Mouse (Mus musculus): Measurements from ENCODE around the gene Irgm1. TPM values are rescaled to one million over a fixed set of nuclear protein-coding genes. Genes with fewer than 3 reads are reported as not detected.
A peak's percentile ranks its signal among the peaks of the same experiment; 100 is the strongest.
"Not testable (repeated sequence)": the region's sequence is repeated elsewhere in the genome, so short reads cannot be mapped to it uniquely, and the experiment has no call there.

Gene Irgm1
- 10 to 100 TPM in 1 of 2 experiments, 1 to 10 TPM in 1; 8.7 to 11.3 TPM for total RNA-seq (2021)
- long read RNA-seq, experiment 1, partial matches to known transcripts = 0 of 14 reads
- long read RNA-seq, experiment 1, other reads (novel, unspliced or antisense) = 6 of 14 reads
- long read RNA-seq, experiment 2, transcript Irgm1-202 (2 exons, 2,082 nt) = major isoform, 7 of 14 reads
- long read RNA-seq, experiment 2, transcript Irgm1-201 (3 exons, 2,259 nt) = minor isoform, 5 of 14 reads
- long read RNA-seq, experiment 2, partial matches to known transcripts = 0 of 14 reads
- long read RNA-seq, experiment 2, other reads (novel, unspliced or antisense) = 2 of 14 reads

DNA sequence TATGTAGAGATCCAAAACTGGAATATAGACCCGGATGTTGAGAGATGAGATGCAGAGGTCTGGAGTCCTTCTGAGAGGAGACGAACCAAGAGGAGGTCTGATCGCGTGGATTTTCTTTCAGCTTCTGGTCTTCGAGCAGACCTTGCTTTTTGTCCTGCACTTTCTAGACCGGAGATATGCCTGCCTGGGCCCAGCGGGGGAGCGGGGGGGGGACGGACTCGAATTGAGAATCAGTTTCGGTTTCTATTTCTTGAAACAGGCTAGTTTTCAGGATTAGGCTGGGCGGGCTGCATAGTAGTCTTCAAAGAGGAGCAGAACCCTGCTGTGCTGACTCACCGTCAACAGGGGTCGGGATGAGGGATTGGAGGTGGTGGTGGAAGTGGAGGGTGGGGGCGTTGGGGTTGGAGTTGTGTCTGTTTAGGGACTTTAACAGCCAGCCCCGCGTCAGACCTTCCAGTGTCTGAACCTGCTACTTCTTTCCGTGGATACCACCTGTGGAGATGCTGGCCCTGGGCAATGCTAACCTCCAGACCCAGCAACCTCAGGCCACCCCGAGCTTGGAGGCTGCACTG lies at the start of gene Irgm1:
Irgm1 (minus strand) TSS at position 483 of the 572 bp plus-strand sequence.
- intact Hi-C loops (cut with DNase I) = loop anchor here (10.0 kb wide), 2 partner anchors 334 to 384 kb away; partner anchors contain the start of gene Zfp62
- peak; percentile 49 to 65 for DNase-seq

DNA sequence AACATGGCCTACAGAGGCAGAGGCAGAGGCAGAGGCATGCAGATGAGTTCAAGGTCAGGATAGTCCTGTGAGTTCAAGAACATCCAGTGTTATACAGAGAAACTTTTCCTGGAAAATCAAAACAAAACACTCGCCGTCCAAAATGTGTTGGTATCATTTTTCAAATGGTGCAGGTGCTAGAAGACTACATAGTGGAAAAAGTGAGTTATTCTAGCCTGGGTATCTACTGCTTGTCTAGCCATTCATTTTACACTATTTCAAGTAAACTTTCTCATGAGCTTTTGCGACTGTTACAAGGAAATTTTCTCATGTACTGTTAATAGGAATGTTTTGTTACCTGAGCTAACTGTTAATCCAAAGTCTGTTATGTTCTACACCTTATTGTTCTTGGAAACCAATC lies 46.9 kb upstream of the Irgm1 start:
- DNase-seq = no peak
- intact Hi-C loops (cut with DNase I) = no loop called here

DNA sequence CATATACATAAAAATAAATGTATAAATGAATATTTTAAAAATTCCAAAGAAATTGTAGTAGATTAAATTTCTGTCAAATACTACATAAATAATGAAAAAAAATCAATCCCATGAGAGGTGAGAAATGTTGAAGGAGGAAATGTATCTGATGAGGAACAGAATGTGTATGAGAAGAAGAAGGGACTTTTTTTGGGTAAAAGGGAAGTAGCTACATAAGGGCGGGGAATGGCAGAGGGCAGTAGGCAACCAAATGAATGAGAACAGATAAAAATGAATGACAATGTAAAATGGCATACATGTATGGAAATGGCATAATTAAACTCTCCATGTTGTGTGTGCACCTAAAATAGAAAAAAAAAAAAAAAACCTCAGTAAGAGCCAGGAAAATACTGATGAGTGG lies 42.1 kb upstream of the Irgm1 start:
- DNase-seq = no peak
- intact Hi-C loops (cut with DNase I) = no loop called here

DNA sequence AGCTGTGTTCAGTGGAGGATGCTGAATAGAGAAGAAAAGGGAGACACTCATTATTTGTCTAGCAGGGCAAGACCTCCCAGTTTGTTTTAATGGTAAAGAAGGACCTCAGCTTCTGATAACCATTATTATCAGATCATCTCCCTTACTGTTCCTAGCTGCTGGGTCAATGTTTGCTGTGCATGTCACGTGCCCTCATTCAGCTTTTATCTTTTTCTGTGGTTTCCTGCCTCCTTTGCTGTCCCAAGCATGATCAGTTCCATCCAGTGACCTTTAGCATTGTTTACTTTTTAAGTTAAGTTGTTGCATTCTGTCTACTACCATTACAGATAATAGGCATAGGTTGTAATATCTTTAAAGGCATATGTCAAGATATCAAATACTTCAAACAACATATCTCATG lies 37.0 kb upstream of the Irgm1 start:
- intact Hi-C loops (cut with DNase I) = no loop called here
- no peak for DNase-seq

DNA sequence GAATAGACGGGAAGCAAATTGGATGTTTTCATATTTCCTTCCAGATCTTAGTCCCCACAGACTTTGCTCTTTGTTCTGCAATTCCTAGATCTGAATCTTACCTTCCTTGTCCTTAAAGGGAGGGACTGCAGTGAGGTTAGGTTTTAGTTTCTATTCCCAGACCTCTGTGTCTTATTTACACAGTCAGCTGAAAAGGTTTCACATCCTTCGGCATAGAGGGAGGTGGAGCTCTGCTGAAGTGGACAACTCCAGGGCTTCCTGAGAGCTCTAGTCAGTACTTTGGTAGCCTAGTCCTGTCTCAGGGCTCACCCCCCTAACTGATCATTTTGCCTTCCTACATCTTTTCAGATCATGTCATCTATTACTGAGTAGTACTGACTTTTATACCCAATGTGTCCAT lies 30.5 kb upstream of the Irgm1 start, which contains the start of gene Gm5431:
Gm5431 (minus strand) TSS at position 194 of the 400 bp plus-strand sequence.
- no peak for DNase-seq
- intact Hi-C loops (cut with DNase I) = no loop called here

DNA sequence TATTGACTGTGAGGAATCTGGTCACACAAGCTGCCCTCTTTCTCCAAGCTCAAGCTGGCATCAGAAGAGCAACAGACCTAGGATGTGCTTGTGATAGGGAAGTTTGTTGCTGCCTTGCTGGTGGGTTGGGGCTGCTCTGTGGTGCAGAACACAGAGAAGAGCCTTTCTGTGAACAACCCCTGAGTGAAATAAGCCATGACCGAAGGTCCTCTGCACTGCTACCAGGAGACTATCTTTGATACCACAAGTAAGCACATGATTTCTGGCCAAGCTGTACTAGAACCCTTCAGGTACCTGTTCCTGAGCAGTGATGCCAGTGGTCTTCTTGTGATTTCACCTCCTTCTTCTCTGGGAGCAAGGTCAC lies 30.1 kb upstream of the Irgm1 start:
- DNase-seq; intact Hi-C loops (cut with DNase I): not testable (repeated sequence)

DNA sequence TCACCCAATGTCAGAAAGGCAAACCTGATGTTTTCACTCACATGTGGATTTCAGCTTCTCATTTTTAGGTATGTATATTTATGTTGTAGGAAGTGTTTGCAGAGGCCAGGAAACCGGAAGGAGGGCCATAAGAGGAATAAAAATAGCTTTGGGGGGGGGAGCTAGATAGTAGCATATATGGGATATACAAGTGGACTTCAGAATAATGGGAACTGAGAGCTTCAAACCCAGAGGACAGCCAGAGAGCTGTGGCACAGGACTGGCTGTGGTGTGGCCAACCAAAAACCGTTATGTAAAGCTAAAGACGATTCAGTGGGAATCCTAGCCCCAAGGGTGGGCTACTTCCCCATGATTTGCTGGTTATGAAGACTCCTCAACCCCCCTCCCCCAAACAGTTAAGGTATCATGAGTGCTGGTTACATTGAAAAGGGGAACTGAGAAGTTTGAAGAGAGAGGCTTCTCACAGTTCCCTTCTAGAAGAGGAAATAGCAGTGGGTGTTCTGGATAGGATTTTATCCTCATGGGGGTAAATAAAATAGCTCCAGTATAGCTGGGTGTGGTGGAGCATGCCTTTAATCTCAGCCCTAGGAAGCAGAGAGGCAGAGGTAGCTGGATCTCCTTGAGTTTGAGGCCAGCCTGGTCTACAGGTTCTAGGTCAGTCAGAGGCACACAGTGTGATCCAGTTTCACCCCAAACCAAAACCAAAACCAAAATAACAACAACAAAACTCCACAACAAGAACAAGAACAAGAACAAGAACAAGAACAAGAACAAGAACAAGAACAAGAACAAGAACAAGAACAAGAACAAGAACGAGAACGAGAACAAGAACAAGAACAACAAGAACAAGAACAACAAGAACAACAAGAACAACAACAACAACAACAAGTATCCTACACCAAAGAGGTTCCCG lies 29.4 kb upstream of the Irgm1 start:
- not testable (repeated sequence) for DNase-seq

DNA sequence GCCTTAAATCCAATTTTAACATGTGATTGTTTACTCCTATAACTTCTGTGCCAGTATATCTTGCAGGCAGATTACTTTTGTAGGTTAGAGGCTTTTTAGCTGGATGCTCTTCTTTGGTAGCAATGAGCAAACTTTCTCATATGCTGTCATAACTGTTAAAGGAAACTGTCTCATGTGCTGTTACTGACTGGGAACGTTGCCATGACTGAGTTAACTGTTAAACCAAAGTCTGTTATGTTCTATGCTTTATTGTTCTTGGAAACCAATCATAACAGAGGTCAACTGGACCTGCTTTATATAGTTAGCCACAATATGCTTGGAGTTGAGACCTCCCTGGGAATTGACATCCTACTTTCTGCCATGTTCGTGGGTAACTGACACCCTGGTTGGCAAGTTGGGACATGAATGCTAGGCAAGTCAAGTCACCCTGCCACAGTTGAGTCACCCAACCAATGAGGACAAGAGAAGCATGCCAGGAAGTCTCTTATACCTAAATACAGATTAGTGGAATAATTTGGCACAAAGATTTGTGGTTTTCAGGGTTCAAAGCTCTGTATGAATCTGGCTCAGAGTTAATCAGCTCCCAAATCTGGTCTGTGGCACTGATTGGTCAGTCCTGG lies 27.4 kb upstream of the Irgm1 start:
- DNase-seq = no peak
- intact Hi-C loops (cut with DNase I) = no loop called here

More for the DNA sequence above, 29.4 kb upstream of the Irgm1 start:
- intact Hi-C loops (cut with DNase I) = not testable (repeated sequence)

DNA sequence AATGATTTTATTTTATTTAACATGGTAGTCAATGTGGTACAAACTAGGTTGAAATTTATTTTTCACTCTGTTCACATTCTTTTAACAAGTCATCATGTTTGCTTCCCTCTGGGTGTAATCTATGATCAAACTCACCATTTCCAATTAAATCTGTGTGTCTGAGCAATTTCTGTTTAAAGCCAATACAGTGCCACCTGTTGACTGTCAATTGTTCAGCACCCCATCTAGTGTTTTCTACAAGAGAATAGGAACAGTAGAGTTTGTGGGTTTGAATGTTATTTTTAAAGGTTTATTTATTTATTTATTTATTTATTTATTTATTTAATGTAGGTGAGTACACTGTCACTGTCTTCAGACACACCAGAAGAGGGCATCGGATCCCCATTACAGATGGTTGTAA lies 5.2 kb upstream of the Irgm1 start:
- intact Hi-C loops (cut with DNase I) = loop anchor here (10.0 kb wide), 2 partner anchors 328 to 378 kb away; partner anchors contain the start of gene Zfp62
- no peak for DNase-seq

DNA sequence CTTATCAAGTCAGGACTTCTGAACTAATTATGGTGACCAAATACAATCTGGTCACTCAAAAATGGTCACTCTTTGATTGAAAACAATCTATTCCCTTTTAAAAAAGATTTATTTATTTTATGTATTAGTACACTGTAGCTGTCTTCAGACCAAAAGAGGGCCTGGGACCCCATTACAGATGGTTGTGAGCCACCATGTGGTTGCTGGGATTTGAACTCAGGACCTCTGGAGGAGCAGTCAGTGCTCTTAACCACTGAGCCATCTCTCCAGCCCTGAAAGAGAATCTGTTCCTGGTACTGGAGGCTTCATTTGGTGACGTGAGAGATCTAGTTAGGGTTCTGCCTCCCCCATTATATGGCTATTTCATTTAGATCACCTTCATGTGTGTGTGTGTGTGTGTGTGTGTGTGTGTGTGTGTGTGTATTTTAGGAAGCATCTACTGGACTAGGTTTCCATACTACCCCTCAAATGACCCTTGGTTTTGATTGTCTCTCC lies 3.9 kb upstream of the Irgm1 start:
- intact Hi-C loops (cut with DNase I) = loop anchor here (1.0 to 10.0 kb wide), 3 partner anchors 228 to 379 kb away; partner anchors contain the start of gene Zfp62

DNA sequence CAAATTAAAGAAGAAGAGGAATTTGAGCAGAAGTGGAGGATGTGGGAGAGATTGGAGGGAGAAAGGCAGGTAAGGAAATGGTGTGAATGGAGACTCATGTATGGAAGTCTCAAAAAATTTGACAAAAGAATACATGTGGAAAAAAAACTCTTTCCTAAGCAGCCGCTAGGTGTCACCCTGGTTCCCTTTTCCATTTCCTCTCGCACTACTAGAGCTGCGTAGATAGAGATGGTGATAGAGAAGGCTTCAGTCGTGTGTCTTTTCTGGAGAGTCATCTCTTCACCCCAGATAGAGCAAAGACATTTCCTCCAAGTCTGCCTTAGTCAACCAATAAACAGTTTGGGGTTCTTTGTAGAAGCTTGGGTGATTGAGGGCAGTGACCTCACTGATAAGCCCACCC lies 3.0 kb upstream of the Irgm1 start:
- intact Hi-C loops (cut with DNase I) = loop anchor here (10.0 kb wide), 2 partner anchors 330 to 380 kb away; partner anchors contain the start of gene Zfp62
- no peak for DNase-seq

More for the DNA sequence above, 3.9 kb upstream of the Irgm1 start:
- DNase-seq = not testable (repeated sequence)

DNA sequence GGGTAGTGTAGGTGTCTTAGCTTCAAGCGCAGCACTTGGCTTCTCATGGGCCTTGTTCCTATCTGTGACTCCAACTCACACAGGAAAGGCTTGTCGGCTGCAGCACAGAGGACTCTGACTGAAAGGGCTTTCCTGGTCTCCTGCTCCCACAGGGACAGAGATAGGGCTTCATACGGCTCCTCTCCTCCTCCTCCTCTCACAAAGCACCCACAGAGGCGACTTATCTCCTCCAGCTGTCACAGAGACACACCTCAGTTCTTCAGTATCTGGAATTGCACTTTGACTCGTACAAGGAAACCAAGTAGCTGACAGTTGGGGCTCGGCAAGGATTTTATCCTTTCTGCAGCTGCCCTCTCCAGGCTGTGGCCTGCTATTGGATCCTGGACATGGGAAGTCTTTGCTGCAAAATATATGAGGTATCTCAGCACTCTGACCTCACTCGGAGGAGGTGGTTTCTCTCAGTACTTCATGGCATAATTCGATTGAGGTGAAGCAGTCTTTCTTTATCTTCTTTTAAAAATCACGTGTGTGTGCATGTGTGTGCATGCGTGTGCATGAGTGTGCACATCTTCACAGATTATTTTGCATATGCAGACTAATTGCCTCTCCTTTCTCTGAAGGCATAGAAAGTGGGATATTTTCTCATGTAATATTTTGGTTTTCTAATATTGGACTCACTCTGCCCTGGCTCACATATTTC lies 2.3 kb upstream of the Irgm1 start:
- intact Hi-C loops (cut with DNase I) = loop anchor here (10.0 kb wide), 2 partner anchors 331 to 381 kb away; partner anchors contain the start of gene Zfp62
- DNase-seq = no peak

DNA sequence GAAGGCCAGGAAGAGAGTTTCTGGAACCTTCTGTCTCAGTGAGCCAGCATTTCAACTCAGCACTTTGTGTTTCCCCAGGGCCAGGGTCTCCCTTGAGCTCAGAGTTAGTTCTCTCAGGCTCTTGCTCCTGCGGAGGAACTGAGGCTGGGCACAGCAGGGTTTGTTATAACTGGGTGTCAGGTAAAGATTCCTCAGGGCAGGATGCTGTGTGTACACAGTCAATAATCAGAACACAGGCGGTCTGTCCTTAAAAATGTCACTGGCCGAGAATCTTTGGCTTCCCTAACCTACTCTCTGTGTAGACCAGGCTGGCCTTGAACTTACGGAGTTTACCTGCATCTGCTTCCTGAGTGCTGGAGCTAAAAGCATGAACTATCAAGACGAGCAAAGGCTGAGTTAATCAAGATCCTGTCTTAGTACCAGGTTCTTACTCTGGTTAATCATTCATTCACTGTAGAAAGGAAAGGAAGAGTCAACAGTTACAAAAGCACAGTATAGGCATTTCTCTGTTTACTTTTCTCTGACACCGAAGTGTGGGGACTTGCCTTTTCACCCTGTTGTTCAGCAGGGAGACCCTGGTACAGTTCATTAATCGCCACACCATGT lies 1.3 kb upstream of the Irgm1 start:
- no peak for DNase-seq
- intact Hi-C loops (cut with DNase I) = loop anchor here (10.0 kb wide), 2 partner anchors 332 to 382 kb away; partner anchors contain the start of gene Zfp62

DNA sequence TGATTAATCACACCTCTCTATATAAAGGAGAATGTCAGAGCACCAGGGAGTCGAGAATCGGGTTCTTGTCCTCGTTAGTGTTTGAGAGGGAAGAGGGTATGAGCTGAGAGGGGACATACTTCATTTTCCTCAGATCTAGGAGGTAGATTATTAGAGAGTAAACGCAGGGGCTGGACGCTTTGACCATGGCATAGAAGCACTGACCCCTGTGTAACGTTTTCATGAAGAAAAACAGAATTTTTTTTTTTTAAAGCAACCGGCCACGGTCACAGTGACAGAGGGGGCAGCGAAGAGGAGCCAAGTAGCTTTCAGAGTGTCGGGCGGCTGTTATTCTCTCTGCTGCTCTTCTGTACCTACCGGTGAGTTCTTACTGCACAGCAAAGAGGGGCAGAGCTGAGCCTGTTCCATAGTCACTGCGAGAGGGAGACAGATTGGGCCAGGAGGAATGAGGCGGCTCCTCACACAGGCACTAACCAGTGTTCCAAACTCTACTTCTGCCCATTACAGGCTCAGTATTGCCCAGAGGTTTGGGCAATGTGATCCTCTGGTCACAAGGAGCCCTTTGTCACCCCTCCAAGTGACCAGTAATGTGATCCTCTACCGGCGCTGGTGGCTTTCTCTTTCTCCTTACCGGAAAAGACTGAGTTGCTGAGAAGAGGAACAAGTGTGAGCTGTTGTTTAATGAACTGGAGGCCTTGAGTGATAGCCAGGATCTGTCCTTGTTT lies 496 bp upstream of the Irgm1 start:
- DNase-seq = peak; percentile 49 to 57
- intact Hi-C loops (cut with DNase I) = loop anchor here (10.0 kb wide), 2 partner anchors 333 to 383 kb away; partner anchors contain the start of gene Zfp62

DNA sequence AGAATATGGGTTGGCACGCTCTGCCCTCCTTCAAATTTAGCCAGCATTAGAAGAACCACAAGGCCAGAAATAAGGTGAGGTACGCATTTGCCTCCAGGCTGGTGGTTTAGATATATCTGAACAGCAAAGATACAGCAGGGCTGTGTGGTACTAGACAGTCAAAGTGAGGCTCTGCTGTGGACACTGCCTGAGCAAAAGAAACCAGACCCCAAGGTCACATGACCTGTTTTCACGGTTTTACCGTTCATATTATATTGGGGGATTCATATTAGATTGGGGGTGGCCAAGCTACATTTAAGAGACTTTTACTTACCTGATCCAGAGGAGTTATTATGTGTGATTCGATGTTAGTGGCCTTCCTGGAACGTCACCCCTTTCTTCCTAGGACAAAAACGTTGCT lies 702 bp downstream of the Irgm1 start:
- intact Hi-C loops (cut with DNase I) = loop anchor here (10.0 kb wide), 2 partner anchors 334 to 384 kb away; partner anchors contain the start of gene Zfp62

DNA sequence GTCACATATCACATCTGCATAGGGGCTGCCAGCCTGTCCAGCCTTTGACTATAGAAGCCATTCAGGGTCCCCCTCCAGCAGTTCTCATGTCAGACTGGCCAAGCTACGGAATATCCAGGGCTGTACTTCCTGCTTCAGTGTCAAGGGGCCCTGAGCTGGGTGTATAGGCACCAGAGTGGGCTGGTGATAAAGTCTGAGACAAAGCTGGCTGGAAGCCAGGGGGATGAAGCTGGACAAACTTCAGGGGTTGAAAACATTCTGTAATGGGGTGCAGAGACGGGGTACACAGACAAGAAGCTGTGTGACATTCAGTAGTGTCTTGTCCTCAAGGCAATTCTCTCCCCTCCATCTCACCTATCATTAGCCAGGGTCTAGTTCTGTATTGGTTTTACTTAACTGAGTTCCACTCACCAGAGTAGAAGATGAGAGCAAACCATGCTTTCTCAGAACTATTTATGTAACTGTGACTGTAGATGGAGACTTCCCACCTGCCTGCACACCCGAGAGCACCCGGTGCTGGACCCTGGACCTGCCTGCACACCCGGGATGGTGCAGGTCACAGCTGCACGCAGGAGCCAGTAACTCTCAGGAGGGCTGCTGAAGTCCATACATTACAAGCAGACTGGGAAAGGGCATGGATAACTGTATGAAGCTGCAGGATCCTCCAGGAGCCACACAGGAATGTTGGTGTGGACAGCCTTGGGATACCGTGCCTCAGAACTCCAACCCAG lies 1.9 kb downstream of the Irgm1 start:
- intact Hi-C loops (cut with DNase I) = loop anchor here (10.0 kb wide), 2 partner anchors 335 to 385 kb away; partner anchors contain the start of gene Zfp62
- DNase-seq = no peak

More for the DNA sequence above, 702 bp downstream of the Irgm1 start:
- DNase-seq = no peak

DNA sequence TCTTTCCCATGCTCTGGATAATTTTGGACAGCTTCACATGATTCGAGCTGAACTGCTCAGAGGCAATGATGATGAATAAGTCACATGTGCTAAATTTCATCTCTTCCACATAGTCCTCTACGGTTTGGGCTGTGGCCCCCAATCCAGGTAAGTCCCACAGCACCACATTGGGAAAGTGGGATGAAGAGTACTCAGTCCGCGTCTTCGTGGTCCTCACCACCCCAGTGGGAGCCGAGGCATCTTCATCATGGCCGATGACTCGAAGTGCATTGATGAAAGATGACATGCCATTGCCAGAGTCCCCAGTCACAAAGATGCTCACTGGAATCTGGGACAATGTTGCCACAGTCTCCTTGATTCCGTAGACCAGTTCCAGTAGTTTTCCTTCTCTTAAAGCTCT lies 5.0 kb downstream of the Irgm1 start:
- DNase-seq = no peak
- intact Hi-C loops (cut with DNase I) = no loop called here
